Mouse (Mus musculus) monocyte, adult 2 months (primary cell): ENCODE results near the gene Dab1.

Experiments used
- DNase-seq, 2 experiments: peaks; one replicate each; pipeline ENCODE4 v3.0.0; 2022; ENCODE audit warnings: low spot score in 2 of 2, low read depth in 1 of 2

Dab1 gene

GRCm38 (mm10) chr4:104714925-104715519, 1095.9 kb downstream of the Dab1 start:
- DNase-seq: no peak

GRCm38 (mm10) chr4:104715857-104716256, 1096.7 kb downstream of the Dab1 start:
- no peak for DNase-seq

- DNase-seq: no peak
These were observed 1097.3 kb downstream of the Dab1 start for GRCm38 (mm10) chr4:104716506-104716905.

- DNase-seq: no peak
These were observed 1100.0 kb downstream of the Dab1 start for GRCm38 (mm10) chr4:104718973-104719795.

- DNase-seq: no peak
These were observed 1104.4 kb downstream of the Dab1 start for GRCm38 (mm10) chr4:104723527-104724045.

- no peak for DNase-seq
These were observed 1105.1 kb downstream of the Dab1 start for GRCm38 (mm10) chr4:104724258-104724657.

- no peak for DNase-seq
These were observed 1106.5 kb downstream of the Dab1 start for GRCm38 (mm10) chr4:104725673-104726072.

GRCm38 (mm10) chr4:104729185-104729584, 1110.0 kb downstream of the Dab1 start:
- DNase-seq: no peak

- no peak for DNase-seq
These were observed 1127.3 kb downstream of the Dab1 start for GRCm38 (mm10) chr4:104746500-104746899.

- no peak for DNase-seq
These were observed 1134.9 kb downstream of the Dab1 start for GRCm38 (mm10) chr4:104754090-104754489.

- no peak for DNase-seq
These were observed 1141.9 kb downstream of the Dab1 start for GRCm38 (mm10) chr4:104760878-104761624.

GRCm38 (mm10) chr4:104766065-104766464, 1146.9 kb downstream of the Dab1 start, which contains the start of gene C8b:
Gene C8b (plus strand): TSS chr4:104766317.
- DNase-seq: no peak

GRCm38 (mm10) chr4:104768190-104768589, 1149.0 kb downstream of the Dab1 start:
- no peak for DNase-seq

- no peak for DNase-seq
These were observed 1150.4 kb downstream of the Dab1 start for GRCm38 (mm10) chr4:104769602-104770001.

GRCm38 (mm10) chr4:104770331-104770730, 1151.2 kb downstream of the Dab1 start:
- no peak for DNase-seq

GRCm38 (mm10) chr4:104775601-104776000, 1156.4 kb downstream of the Dab1 start:
- no peak for DNase-seq

GRCm38 (mm10) chr4:104779460-104779859, 1160.3 kb downstream of the Dab1 start:
- no peak for DNase-seq

GRCm38 (mm10) chr4:104781441-104781840, 1162.3 kb downstream of the Dab1 start:
- DNase-seq: no peak

GRCm38 (mm10) chr4:104782346-104782745, 1163.2 kb downstream of the Dab1 start:
- DNase-seq: no peak

- DNase-seq: no peak
These were observed 1173.0 kb downstream of the Dab1 start for GRCm38 (mm10) chr4:104792111-104792510.
